Mouse (Mus musculus) forebrain, postnatal 0 days (tissue): ENCODE measurements around the gene Pdk2. TPM values are rescaled to one million over a fixed set of nuclear protein-coding genes. Genes with fewer than 3 reads are reported as not detected.
A peak's percentile ranks its signal among the peaks of the same experiment; 100 is the strongest.

Experiments used
- ATAC-seq: fragments of 200-750 bp; cut with Nextera tagmentation; 2 replicates; pipeline ENCODE4 v1.8.0; 2017; ENCODE audit warnings: mild to moderate bottlenecking, moderate library complexity
- DNase-seq: peaks from one replicate; pipeline ENCODE4 v3.0.0-alpha.2; 2015
- H3K27ac ChIP-seq: fragments of 300-500 bp; sonication (generic); 2 replicates; pipeline ENCODE4 v1.5.1; 2014; ENCODE audit warnings: low read depth, mild to moderate bottlenecking, antibody characterized with exemption, low read length, moderate library complexity, mixed read lengths
- H3K27me3 ChIP-seq: fragments of 300-500 bp; sonication (generic); 2 replicates; pipeline ENCODE4 v1.6.1; 2014; ENCODE audit warnings: mild to moderate bottlenecking, low read length, mixed read lengths; ENCODE audit not compliant: insufficient read depth
- H3K36me3 ChIP-seq: fragments of 300-500 bp; sonication (generic); 2 replicates; pipeline ENCODE4 v1.6.1; 2014; ENCODE audit warnings: mild to moderate bottlenecking, moderate library complexity; ENCODE audit not compliant: insufficient read depth
- H3K4me1 ChIP-seq: fragments of 300-500 bp; sonication (generic); 2 replicates; pipeline ENCODE4 v1.6.1; 2014; ENCODE audit warnings: antibody characterized with exemption; ENCODE audit not compliant: insufficient read depth
- H3K4me2 ChIP-seq: fragments of 300-500 bp; sonication (generic); 2 replicates; pipeline ENCODE4 v1.6.1; 2014; ENCODE audit warnings: low read depth, mild to moderate bottlenecking, moderate library complexity
- H3K4me3 ChIP-seq: fragments of 300-500 bp; sonication (generic); 2 replicates; pipeline ENCODE4 v1.5.1; 2014; ENCODE audit warnings: low read depth, low read length, mixed read lengths
- H3K9ac ChIP-seq: fragments of 300-500 bp; sonication (generic); 2 replicates; pipeline ENCODE4 v1.6.1; 2014; ENCODE audit warnings: mild to moderate bottlenecking
- H3K9me3 ChIP-seq: fragments of 300-500 bp; sonication (generic); 2 replicates; pipeline ENCODE4 v1.6.1; 2016; ENCODE audit warnings: low read length
- CTCF ChIP-seq: sonication (generic); IDR thresholded peaks from 2 replicates; pipeline ENCODE4 v1.5.1; 2016; ENCODE audit warnings: antibody characterized with exemption, control low read depth, low read depth
- WGBS: fragments of 180-500 bp; shearing (Covaris S2); extraction: QIAGEN DNeasy Blood & Tissue Kit; methylation state at CpG from one replicate; pipeline ENCODE4 v1.1.7; 2014; 5-methylcytosine and 5-hydroxymethylcytosine counted together
- polyA plus RNA-seq: library from polyadenylated mRNA; unstranded; fragments of >200 nt; fragmentation: Nextera tagmentation; extraction: Ambion mirVana; gene quantifications from 2 replicates; pipeline ENCODE4 v1.2.1, GENCODE M21; 2015
- total RNA-seq: library from RNA; depleted of rRNA; stranded (reverse); fragments of >200 nt; gene quantifications from 2 replicates; pipeline ENCODE4 v1.2.3, GENCODE M21; 2014

Pdk2 gene
- total and polyA plus RNA-seq, 2 experiments from 2014 or later = 6.9 to 38.1 TPM

GRCm38 (mm10) chr11:95004136-95004936, 36.8 kb downstream of the Pdk2 start:
- TF ChIP-seq CTCF = no peak
- 80% methylated on average over 12 of the region's 12 CpGs for WGBS
- no peak for ATAC-seq
- H3K9ac ChIP-seq = no peak overlapping the region
- H3K9me3 ChIP-seq = no peaks in the 10 kb centered on the region
- no peak overlapping the region for H3K4me3 ChIP-seq
- H3K27ac ChIP-seq = no peak overlapping the region
- peaks cover 61% of the 10 kb centered on the region for H3K36me3 ChIP-seq
- no peak overlapping the region for H3K4me2 ChIP-seq
- no peaks in the 10 kb centered on the region for H3K27me3 ChIP-seq
- DNase-seq = no peak
- H3K4me1 ChIP-seq = peaks cover 20% of the 10 kb centered on the region

- TF ChIP-seq CTCF = no peak
- Histone ChIP-seq H3K4me1 (peaks cover 13% of the 10 kb centered on the region), H3K9me3 (no peaks in the 10 kb centered on the region), H3K27me3 (no peaks in the 10 kb centered on the region), H3K27ac (no peak overlapping the region), H3K4me3 (no peak overlapping the region), H3K36me3 (peaks cover 71% of the 10 kb centered on the region), H3K4me2 (no peak overlapping the region), H3K9ac (no peak overlapping the region)
- ATAC-seq (no peak), DNase-seq (no peak)
- 92% methylated on average over 8 of the region's 8 CpGs for WGBS
These were observed 38.4 kb downstream of the Pdk2 start for GRCm38 (mm10) chr11:95002705-95003104.

GRCm38 (mm10) chr11:95001584-95002347, 39.4 kb downstream of the Pdk2 start:
- no peak overlapping the region for H3K9ac ChIP-seq
- ATAC-seq (no peak), DNase-seq (no peak)
- no peak overlapping the region for H3K4me3 ChIP-seq
- no peak overlapping the region for H3K27ac ChIP-seq
- peaks cover 8% of the 10 kb centered on the region; the same call in 1 of the 2 replicates for H3K4me1 ChIP-seq
- H3K9me3 ChIP-seq = no peaks in the 10 kb centered on the region
- TF ChIP-seq CTCF = no peak
- peaks cover 81% of the 10 kb centered on the region for H3K36me3 ChIP-seq
- no peaks in the 10 kb centered on the region for H3K27me3 ChIP-seq
- H3K4me2 ChIP-seq = no peak overlapping the region
- 87% methylated on average over 21 of the region's 21 CpGs for WGBS

- Histone ChIP-seq H3K4me3 (no peak overlapping the region), H3K9me3 (no peaks in the 10 kb centered on the region), H3K4me1 (0 out of 2 replicates have a peak, but pooled peaks cover 1% of the 10 kb centered on the region), H3K27me3 (no peaks in the 10 kb centered on the region), H3K27ac (peak overlapping the region; percentile 66), H3K4me2 (no peak overlapping the region), H3K9ac (peak overlapping the region; percentile 3; the same call in 1 of the 2 replicates), H3K36me3 (peaks cover 85% of the 10 kb centered on the region)
- peak; percentile 67; the same call in 1 of the 2 replicates for ATAC-seq
- peak; percentile 84 for DNase-seq
- WGBS = under 1% methylated on average over 8 of the region's 8 CpGs
- TF ChIP-seq CTCF = peak; percentile 94
These were observed 40.1 kb downstream of the Pdk2 start for GRCm38 (mm10) chr11:95001058-95001457.

GRCm38 (mm10) chr11:95000548-95000947, 40.6 kb downstream of the Pdk2 start:
- H3K9ac ChIP-seq = peak overlapping the region; percentile 3; the same call in 1 of the 2 replicates
- DNase-seq (no peak), ATAC-seq (no peak)
- H3K27ac ChIP-seq = peak overlapping the region; percentile 66
- peaks cover 81% of the 10 kb centered on the region for H3K36me3 ChIP-seq
- no peak for TF ChIP-seq CTCF
- no peaks in the 10 kb centered on the region for H3K27me3 ChIP-seq
- 48% methylated on average over 4 of the region's 4 CpGs for WGBS
- H3K4me3 ChIP-seq = no peak overlapping the region
- no peaks in the 10 kb centered on the region for H3K9me3 ChIP-seq
- H3K4me1 ChIP-seq = peaks cover 1% of the 10 kb centered on the region
- no peak overlapping the region for H3K4me2 ChIP-seq

- no peak overlapping the region for H3K4me2 ChIP-seq
- ATAC-seq = no peak
- no peak overlapping the region for H3K4me3 ChIP-seq
- H3K36me3 ChIP-seq = peaks cover 77% of the 10 kb centered on the region
- peaks cover 5% of the 10 kb centered on the region for H3K4me1 ChIP-seq
- no peak for DNase-seq
- H3K27me3 ChIP-seq = no peaks in the 10 kb centered on the region
- no peaks in the 10 kb centered on the region for H3K9me3 ChIP-seq
- 78% methylated on average over 8 of the region's 8 CpGs for WGBS
- no peak overlapping the region for H3K9ac ChIP-seq
- TF ChIP-seq CTCF = no peak
- 0 out of 2 replicates have a peak overlapping the region, but pooled peaks have one; percentile 66 for H3K27ac ChIP-seq
These were observed 41.0 kb downstream of the Pdk2 start for GRCm38 (mm10) chr11:95000128-95000527.

- H3K9ac ChIP-seq = no peak overlapping the region
- no peak overlapping the region for H3K4me2 ChIP-seq
- H3K36me3 ChIP-seq = peaks cover 57% of the 10 kb centered on the region
- no peaks in the 10 kb centered on the region for H3K27me3 ChIP-seq
- no peak overlapping the region for H3K4me3 ChIP-seq
- 0 out of 2 replicates have a peak overlapping the region, but pooled peaks have one; percentile 15 for H3K27ac ChIP-seq
- H3K4me1 ChIP-seq = peaks cover 25% of the 10 kb centered on the region
- WGBS = 55% methylated on average over 16 of the region's 16 CpGs
- TF ChIP-seq CTCF = no peak
- no peaks in the 10 kb centered on the region for H3K9me3 ChIP-seq
- ATAC-seq = peak; percentile 23; the same call in 1 of the 2 replicates
- no peak for DNase-seq
These were observed 43.1 kb downstream of the Pdk2 start for GRCm38 (mm10) chr11:94998041-94998531.
